Mouse (Mus musculus) forebrain, embryonic 14.5 days (tissue): Measurements from ENCODE around the gene Nek8. TPM values are rescaled to one million over a fixed set of nuclear protein-coding genes. Genes with fewer than 3 reads are reported as not detected.

Source experiments
- ATAC-seq: fragments of 200-750 bp; cut with Nextera tagmentation; 2 replicates; pipeline ENCODE4 v1.8.0; 2017; ENCODE audit warnings: mild to moderate bottlenecking, moderate library complexity
- DNase-seq: peaks from one replicate; pipeline ENCODE4 v3.0.0-alpha.2; 2015; ENCODE audit warnings: low spot score
- H3K27ac ChIP-seq: fragments of 300-500 bp; sonication (generic); 2 replicates; pipeline ENCODE4 v1.5.1; 2014; ENCODE audit warnings: low read depth, mild to moderate bottlenecking, control low read depth, low read length, moderate library complexity
- H3K27me3 ChIP-seq: fragments of 300-500 bp; sonication (generic); replicated peaks from 2 replicates; pipeline ENCODE4 v1.6.1; 2014; ENCODE audit warnings: low read length, control low read depth, mixed read lengths; ENCODE audit not compliant: control insufficient read depth, insufficient read depth
- H3K36me3 ChIP-seq: fragments of 300-500 bp; sonication (generic); 2 replicates; pipeline ENCODE4 v1.6.1; 2014; ENCODE audit warnings: low read length, control low read depth; ENCODE audit not compliant: control insufficient read depth, insufficient read depth
- H3K4me1 ChIP-seq: fragments of 300-500 bp; sonication (generic); 2 replicates; pipeline ENCODE4 v1.6.1; 2014; ENCODE audit warnings: antibody characterized with exemption, low read length, control low read depth; ENCODE audit not compliant: control insufficient read depth, insufficient read depth
- H3K4me2 ChIP-seq: fragments of 300-500 bp; sonication (generic); 2 replicates; pipeline ENCODE4 v1.6.1; 2014; ENCODE audit warnings: mild to moderate bottlenecking, control low read depth, low read length
- H3K4me3 ChIP-seq: fragments of 300-500 bp; sonication (generic); 2 replicates; pipeline ENCODE4 v1.5.1; 2014; ENCODE audit warnings: low read depth, low read length, control low read depth
- H3K9ac ChIP-seq: fragments of 300-500 bp; sonication (generic); 2 replicates; pipeline ENCODE4 v1.6.1; 2014; ENCODE audit warnings: mild to moderate bottlenecking, low read length, control low read depth, moderate library complexity
- H3K9me3 ChIP-seq: fragments of 300-500 bp; sonication (generic); replicated peaks from 2 replicates; pipeline ENCODE4 v1.6.1; 2016; ENCODE audit warnings: low read length, control low read depth, mixed read lengths; ENCODE audit not compliant: control insufficient read depth
- WGBS: fragments of 180-500 bp; shearing (Covaris S2); extraction: QIAGEN DNeasy Blood & Tissue Kit; methylation state at CpG from one replicate; pipeline ENCODE4 v1.1.7; 2014; 5-methylcytosine and 5-hydroxymethylcytosine counted together
- polyA plus RNA-seq: library from polyadenylated mRNA; unstranded; fragments of >200 nt; fragmentation: Nextera tagmentation; extraction: Ambion mirVana; gene quantifications from 2 replicates; pipeline ENCODE4 v1.2.1, GENCODE M21; 2014

The Nek8 gene
- polyA plus RNA-seq, 1 experiment from 2014 or later, result 5.5 TPM

DNA sequence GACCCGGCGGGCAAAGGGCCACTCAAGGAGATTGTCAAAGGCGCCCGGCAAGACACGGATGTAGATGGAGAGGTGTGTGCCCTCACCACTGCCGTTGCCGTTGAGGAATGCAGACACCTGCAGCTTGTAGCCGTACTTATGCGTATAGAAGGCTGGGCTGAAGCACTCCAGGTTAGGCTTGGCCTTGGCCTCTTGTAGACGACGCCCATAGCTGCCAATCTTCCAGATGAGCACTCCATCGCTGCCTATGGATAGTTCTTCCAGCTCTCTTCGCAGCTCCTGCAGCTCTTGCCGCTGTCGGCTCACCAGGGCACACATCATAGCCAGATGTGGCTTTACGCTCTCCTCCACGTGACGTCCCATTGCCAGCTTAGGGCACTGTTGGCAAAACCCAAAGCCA, 16.3 kb downstream of the Nek8 start:
- H3K4me1 ChIP-seq, result peaks cover 16% of the 10 kb centered on the region
- WGBS, result 91% methylated on average over 18 of the region's 18 CpGs

DNA sequence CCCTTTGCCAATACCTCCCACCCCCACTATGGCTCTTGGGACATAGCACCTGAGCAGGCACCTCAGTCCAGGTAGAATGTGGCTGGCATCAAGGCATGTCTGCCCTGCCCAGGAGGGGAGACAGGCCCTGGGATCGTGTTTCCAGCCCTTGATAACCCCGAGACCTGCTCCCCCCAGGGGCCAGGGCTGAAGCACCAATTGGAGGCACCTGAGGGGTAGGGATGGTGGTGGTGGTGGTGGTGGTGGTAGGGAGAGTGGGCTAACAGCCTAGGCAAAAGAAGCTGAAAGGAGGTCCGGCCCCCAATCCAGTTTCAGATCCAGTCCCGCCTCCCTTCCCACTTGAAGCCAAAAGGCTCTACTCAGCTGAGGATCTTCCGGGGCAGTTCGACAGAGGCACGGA, 16.9 kb downstream of the Nek8 start:
- no peaks in the 10 kb centered on the region for H3K27me3 ChIP-seq
- H3K4me2 ChIP-seq, result no peak overlapping the region
- no peak overlapping the region for H3K4me3 ChIP-seq
- no peaks in the 10 kb centered on the region for H3K9me3 ChIP-seq
- peaks cover 78% of the 10 kb centered on the region for H3K36me3 ChIP-seq
- peaks cover 16% of the 10 kb centered on the region for H3K4me1 ChIP-seq
- WGBS, result 89% methylated on average over 7 of the region's 7 CpGs
- H3K9ac ChIP-seq, result no peak overlapping the region
- DNase-seq (no peak), ATAC-seq (no peak)
- no peak overlapping the region; the same call in 1 of the 2 replicates for H3K27ac ChIP-seq

More for the DNA sequence above, 16.3 kb downstream of the Nek8 start:
- ATAC-seq (no peak), DNase-seq (no peak)
- no peak overlapping the region for H3K4me3 ChIP-seq
- H3K4me2 ChIP-seq, result no peak overlapping the region
- peaks cover 72% of the 10 kb centered on the region for H3K36me3 ChIP-seq
- no peaks in the 10 kb centered on the region for H3K9me3 ChIP-seq
- no peak overlapping the region for H3K27ac ChIP-seq
- H3K9ac ChIP-seq, result no peak overlapping the region
- no peaks in the 10 kb centered on the region for H3K27me3 ChIP-seq

DNA sequence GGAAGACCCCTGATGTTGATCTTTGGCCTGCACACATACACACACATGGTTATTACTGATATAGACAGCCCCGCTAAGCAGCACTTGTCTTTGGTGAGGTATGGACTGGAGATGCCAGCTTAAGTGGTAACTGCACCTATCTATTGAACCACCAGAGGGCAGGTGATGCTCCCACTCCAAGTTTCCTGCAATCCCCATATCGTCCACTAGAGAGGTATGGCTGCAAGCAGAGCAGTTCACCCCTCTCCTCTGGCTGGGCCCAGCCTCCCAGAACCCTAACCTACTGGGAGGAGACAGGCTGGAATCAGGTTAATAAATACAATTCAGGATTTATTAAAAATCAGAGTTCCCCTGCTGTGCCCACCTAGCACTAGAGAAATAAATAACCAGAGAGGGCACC, 17.4 kb downstream of the Nek8 start:
- WGBS, result 35% methylated on average over 2 of the region's 2 CpGs
- Histone ChIP-seq H3K4me2 (no peak overlapping the region), H3K4me3 (no peak overlapping the region), H3K36me3 (peaks cover 83% of the 10 kb centered on the region), H3K9ac (no peak overlapping the region), H3K27ac (no peak overlapping the region), H3K9me3 (no peaks in the 10 kb centered on the region), H3K27me3 (no peaks in the 10 kb centered on the region), H3K4me1 (peaks cover 16% of the 10 kb centered on the region)
- ATAC-seq (peak; percentile 44), DNase-seq (peak; percentile 90)

DNA sequence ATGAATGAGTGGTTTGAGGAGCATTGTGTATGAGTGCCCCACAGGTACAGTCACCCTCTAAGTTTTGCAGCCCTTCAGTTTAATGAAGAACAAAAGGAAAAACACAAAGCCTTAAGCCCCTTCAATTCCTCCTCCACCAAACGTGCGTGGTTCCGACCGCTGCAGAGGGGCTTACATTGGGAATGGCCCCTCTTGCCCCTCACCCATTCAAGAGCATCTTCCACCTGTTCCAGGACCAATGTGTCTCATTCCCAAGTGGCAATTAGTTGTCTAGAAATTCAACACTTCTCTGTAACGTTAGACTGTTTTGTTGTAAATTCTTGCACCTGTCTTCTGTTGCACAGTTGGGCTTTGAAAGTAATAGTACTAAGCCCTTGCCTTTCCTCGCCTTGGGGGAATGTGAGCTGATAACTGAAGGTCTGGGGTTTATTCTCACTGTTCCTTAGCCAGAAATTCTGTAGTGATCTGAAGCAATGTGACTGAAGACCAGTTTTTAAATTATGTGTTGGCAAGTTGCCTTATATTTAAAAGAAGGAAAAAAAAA, 20.2 kb downstream of the Nek8 start:
- peaks cover 17% of the 10 kb centered on the region for H3K4me1 ChIP-seq
- H3K36me3 ChIP-seq, result peaks cover 86% of the 10 kb centered on the region
- WGBS, result 59% methylated on average over 6 of the region's 6 CpGs
- H3K27ac ChIP-seq, result no peak overlapping the region
- H3K4me3 ChIP-seq, result no peak overlapping the region
- ATAC-seq (no peak), DNase-seq (no peak)
- H3K9ac ChIP-seq, result no peak overlapping the region
- no peak overlapping the region for H3K4me2 ChIP-seq
- H3K9me3 ChIP-seq, result no peaks in the 10 kb centered on the region
- no peaks in the 10 kb centered on the region for H3K27me3 ChIP-seq

DNA sequence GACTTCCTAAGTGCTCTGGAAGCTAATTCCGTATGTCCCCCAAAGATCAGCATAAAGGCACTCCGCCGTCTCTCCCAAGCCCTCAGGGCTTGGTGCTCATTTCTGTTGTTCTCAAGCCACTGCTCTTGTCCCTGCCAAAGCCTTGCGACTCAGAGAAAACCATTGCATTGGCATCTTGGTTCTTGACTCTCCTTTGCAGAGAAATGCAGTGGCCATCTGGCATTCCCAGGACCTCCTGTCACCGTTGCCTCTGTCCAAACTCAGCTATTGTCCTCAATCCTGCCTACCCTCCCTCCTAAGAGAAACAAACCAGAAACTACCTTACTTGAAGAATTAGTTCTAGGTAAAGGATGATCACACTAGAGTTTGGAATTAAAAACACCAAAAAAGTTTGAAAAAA, 20.8 kb downstream of the Nek8 start:
- Histone ChIP-seq H3K36me3 (peaks cover 86% of the 10 kb centered on the region), H3K4me2 (no peak overlapping the region), H3K9me3 (no peaks in the 10 kb centered on the region), H3K4me3 (no peak overlapping the region), H3K27me3 (no peaks in the 10 kb centered on the region), H3K4me1 (peaks cover 17% of the 10 kb centered on the region), H3K9ac (no peak overlapping the region), H3K27ac (no peak overlapping the region)
- 77% methylated on average over 5 of the region's 5 CpGs for WGBS
- ATAC-seq (no peak), DNase-seq (no peak)

GRCm38 (mm10) chr11:78153778-78154177, 22.7 kb downstream of the Nek8 start:
- Histone ChIP-seq H3K27me3 (no peaks in the 10 kb centered on the region), H3K4me1 (peaks cover 17% of the 10 kb centered on the region), H3K27ac (peak overlapping the region; percentile 76), H3K4me3 (no peak overlapping the region), H3K4me2 (no peak overlapping the region), H3K36me3 (peaks cover 84% of the 10 kb centered on the region), H3K9ac (peak overlapping the region; percentile 17; the same call in 1 of the 2 replicates), H3K9me3 (no peaks in the 10 kb centered on the region)
- ATAC-seq (no peak), DNase-seq (no peak)
- WGBS, result 83% methylated on average over 13 of the region's 13 CpGs

GRCm38 (mm10) chr11:78152299-78153231, 23.9 kb downstream of the Nek8 start:
- Histone ChIP-seq H3K4me1 (peaks cover 17% of the 10 kb centered on the region), H3K27me3 (no peaks in the 10 kb centered on the region), H3K27ac (peak overlapping the region; percentile 76), H3K36me3 (peaks cover 82% of the 10 kb centered on the region), H3K9ac (0 out of 2 replicates have a peak overlapping the region, but pooled peaks have one; percentile 32), H3K9me3 (no peaks in the 10 kb centered on the region), H3K4me2 (0 out of 2 replicates have a peak overlapping the region, but pooled peaks have one; percentile 8), H3K4me3 (no peak overlapping the region)
- ATAC-seq (peak; percentile 88), DNase-seq (peak; percentile 92)
- 36% methylated on average over 9 of the region's 9 CpGs for WGBS

- no peak overlapping the region for H3K4me3 ChIP-seq
- DNase-seq, result peak; percentile 37
- peaks cover 81% of the 10 kb centered on the region for H3K36me3 ChIP-seq
- no peak for ATAC-seq
- no peak overlapping the region for H3K9ac ChIP-seq
- H3K27me3 ChIP-seq, result no peaks in the 10 kb centered on the region
- 24% methylated on average over 1 of the region's 1 CpGs for WGBS
- H3K9me3 ChIP-seq, result no peaks in the 10 kb centered on the region
- peaks cover 17% of the 10 kb centered on the region for H3K4me1 ChIP-seq
- no peak overlapping the region for H3K27ac ChIP-seq
- H3K4me2 ChIP-seq, result no peak overlapping the region
Measured at GRCm38 (mm10) chr11:78151161-78151560, 25.3 kb downstream of the Nek8 start.
